Mouse (Mus musculus) adrenal gland, adult 18-20 months (tissue): ENCODE data around the gene Tarbp1. TPM values are rescaled to one million over a fixed set of nuclear protein-coding genes. Genes with fewer than 3 reads are reported as not detected.
"Not testable (repeated sequence)": the region's sequence is repeated elsewhere in the genome, so short reads cannot be mapped to it uniquely, and the experiment has no call there.

Experiments
- DNase-seq, 2 experiments: peaks; one replicate each; pipeline ENCODE4 v3.0.0; 2021 to 2022; ENCODE audit warnings: low spot score in 2 of 2
- total RNA-seq, 2 experiments: library from RNA; stranded (reverse); gene quantifications; 1 replicate in 1 of 2; 2 replicates in 1 of 2; pipeline ENCODE4 v1.2.3; 2021

The Tarbp1 gene
- total RNA-seq, 2 experiments from 2014 or later: 4.4 to 6.0 TPM

GRCm38 (mm10) chr8:126422174-126422919 lies 52.5 kb downstream of the Tarbp1 start, which contains the start of gene Coa6:
TSS of gene Coa6 (plus strand) at chr8:126422515.
- peak; percentile 98 for DNase-seq

DNA sequence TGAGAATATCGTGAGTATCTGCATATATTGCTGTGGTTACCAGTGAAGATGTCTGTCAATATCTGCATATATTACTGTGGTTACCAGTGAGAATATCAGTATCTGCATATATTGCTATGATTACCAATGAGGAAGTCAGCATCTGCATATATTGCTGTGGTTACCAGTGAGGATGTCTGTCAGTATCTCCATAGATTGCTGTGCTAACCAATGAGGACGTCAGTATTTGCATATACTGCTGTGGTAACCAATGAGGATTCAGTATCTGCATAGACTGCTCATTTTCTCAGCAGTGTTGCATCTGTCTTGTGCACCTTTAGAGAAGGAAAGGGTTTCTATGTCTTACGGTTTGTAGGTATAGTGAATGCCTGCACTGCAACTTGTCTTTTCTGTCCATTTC lies 54.0 kb downstream of the Tarbp1 start:
- DNase-seq: no peak

- no peak for DNase-seq
Observed at GRCm38 (mm10) chr8:126405030-126405429, 69.8 kb downstream of the Tarbp1 start.

- not testable (repeated sequence) for DNase-seq
Observed at GRCm38 (mm10) chr8:126404550-126404949, 70.3 kb downstream of the Tarbp1 start.

GRCm38 (mm10) chr8:126398349-126398748 lies 76.5 kb downstream of the Tarbp1 start:
- no peak for DNase-seq

DNA sequence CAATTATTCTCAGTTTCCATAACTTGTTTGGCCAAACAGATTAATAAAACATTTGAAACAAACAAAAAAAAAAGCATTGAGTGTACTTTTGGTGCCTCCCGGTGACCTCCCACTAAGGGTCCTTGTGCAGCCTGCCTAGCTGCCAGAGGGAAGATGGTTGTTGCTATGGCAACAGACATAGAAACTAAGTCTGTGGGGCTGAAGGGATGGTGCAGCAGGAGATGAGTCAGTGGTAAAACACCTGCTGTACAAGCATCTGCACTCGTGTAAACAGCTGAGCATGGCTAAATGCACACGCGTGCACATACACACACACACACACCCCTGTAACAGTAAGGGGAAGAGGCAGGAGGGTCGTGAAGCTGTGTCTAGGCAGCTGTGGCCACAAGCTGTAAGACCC lies 78.9 kb downstream of the Tarbp1 start:
- no peak for DNase-seq

GRCm38 (mm10) chr8:126395386-126395785 lies 79.5 kb downstream of the Tarbp1 start:
- DNase-seq: no peak

DNA sequence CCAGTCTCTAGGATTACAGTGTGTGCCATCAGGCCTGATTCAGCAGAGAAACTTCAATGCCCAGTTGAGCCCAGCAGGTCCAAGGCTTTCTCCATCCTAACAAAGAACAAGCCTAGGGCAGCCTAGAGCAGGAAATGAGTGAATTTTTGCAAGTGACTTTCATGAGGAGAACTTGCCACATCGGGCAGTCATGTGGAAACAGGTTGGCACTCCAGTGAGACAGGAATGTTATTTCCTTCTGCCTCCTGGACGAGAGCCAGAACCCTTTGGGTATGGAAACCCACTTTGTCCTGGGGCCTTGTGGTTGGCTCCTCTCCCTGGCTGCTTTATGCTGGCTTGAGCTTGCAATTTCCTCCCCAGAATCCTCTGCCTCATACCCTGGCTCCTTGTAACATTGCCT lies 83.3 kb downstream of the Tarbp1 start:
- no peak for DNase-seq

- no peak for DNase-seq
Observed at GRCm38 (mm10) chr8:126387566-126387965, 87.3 kb downstream of the Tarbp1 start.

DNA sequence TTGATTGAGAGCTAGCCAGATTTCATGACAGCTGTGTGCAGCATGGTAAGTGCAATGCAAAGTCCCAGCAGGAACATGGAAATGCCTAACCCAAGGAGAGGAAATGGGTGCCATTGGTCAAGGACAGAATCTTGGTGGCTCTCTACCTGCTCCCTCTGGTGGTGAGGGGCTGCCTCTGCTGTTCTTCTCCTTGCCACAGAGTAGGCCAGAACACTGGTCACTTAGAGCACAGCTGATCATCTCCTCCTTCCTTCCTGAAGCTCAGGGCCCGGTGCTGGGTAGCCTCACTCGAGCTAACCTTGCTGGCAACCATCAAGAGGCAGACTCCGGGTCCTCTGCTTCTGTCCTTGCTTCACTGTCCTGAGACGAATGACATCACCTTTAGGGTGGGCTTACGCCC lies 92.1 kb downstream of the Tarbp1 start:
- DNase-seq: peak in 1 of 2 experiments; percentile 15

DNA sequence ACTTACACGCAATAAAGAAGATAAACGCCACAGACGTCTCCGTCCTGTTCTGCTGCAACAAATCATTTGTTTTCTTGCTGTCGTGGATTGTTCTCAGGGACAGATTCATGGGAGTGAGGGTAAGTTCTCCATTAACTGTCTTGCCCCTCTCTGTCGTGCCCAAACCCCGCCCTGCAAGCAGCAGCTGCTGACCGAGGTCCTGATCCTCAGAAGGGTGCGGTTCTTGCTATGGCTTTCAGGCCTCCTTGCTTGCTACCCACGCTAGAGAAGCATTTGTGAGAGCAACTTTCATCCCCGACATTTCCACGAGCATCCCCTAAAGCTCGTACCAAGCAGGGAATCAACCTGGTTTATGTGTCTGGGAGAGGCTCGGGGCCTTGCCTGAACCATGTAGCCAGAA lies 92.6 kb downstream of the Tarbp1 start:
- no peak for DNase-seq

- no peak for DNase-seq
Observed at GRCm38 (mm10) chr8:126381299-126381698, 93.6 kb downstream of the Tarbp1 start.

DNA sequence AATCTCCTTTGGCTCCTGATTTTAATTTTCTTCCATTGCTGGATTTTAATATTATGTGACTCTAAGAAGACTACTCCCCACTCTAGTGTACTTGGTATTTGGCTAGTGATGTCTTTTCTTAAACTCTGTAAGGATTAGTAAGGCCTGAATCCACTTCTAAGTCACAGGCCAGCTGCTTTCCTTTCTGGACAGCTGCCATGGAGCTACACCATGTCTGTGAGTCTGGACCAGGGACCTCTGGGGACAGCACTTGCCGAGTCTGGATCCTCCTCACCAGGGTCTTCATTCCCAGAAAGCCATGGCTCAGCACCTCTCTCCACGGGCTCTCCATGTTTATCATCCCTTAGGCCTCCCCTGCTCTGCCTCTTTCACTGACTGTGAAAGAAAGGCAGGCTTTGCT lies 94.7 kb downstream of the Tarbp1 start:
- no peak for DNase-seq

- no peak for DNase-seq
Observed at GRCm38 (mm10) chr8:126379580-126379979, 95.3 kb downstream of the Tarbp1 start.

Other genes with a start within 250 kb of the Tarbp1 start
- gene Slc35f3, start 176.5 kb downstream of the Tarbp1 start, total RNA-seq: 1 to 10 TPM in 1 of 2 experiments, under 1 TPM in 1; 0.16 to 1.2 TPM
- 10 to 100 TPM; 23.0 to 26.5 TPM for gene Coa6, start 52.5 kb downstream of the Tarbp1 start, total RNA-seq
- gene Irf2bp2, start 118.9 kb upstream of the Tarbp1 start, total RNA-seq: 100 to 1,000 TPM; 118 to 119 TPM